Mouse (Mus musculus) testis, adult 2 months (tissue): ENCODE data around the gene Vcan. TPM values are rescaled to one million over a fixed set of nuclear protein-coding genes. Genes with fewer than 3 reads are reported as not detected.
"Not testable (repeated sequence)": the region's sequence is repeated elsewhere in the genome, so short reads cannot be mapped to it uniquely, and the experiment has no call there.

ENCODE experiments used
- H3K27ac ChIP-seq: fragments of 200-500 bp; 2 replicates; pipeline ENCODE4 v1.5.1; 2012; ENCODE audit warnings: low read depth, low read length; ENCODE audit not compliant: control insufficient read depth, insufficient read depth
- H3K27me3 ChIP-seq: fragments of 200-500 bp; 2 replicates; pipeline ENCODE4 v1.6.1; 2012; ENCODE audit warnings: mild to moderate bottlenecking, low read length, moderate library complexity; ENCODE audit not compliant: control insufficient read depth, insufficient read depth
- H3K36me3 ChIP-seq: fragments of 200-500 bp; 2 replicates; pipeline ENCODE4 v1.6.1; 2012; ENCODE audit warnings: mild to moderate bottlenecking, low read length; ENCODE audit not compliant: control insufficient read depth, insufficient read depth
- H3K4me1 ChIP-seq: fragments of 200-500 bp; 2 replicates; pipeline ENCODE4 v1.6.1; 2012; ENCODE audit warnings: low read length; ENCODE audit not compliant: control insufficient read depth, insufficient read depth
- H3K4me3 ChIP-seq: fragments of 200-500 bp; 2 replicates; pipeline ENCODE4 v1.5.1; 2012; ENCODE audit warnings: low read depth, mild to moderate bottlenecking, low read length, moderate library complexity, mixed read lengths; ENCODE audit not compliant: control insufficient read depth
- CTCF ChIP-seq: fragments of 200-500 bp; IDR thresholded peaks from 2 replicates; pipeline ENCODE4 v1.5.1; 2012; ENCODE audit warnings: low read depth, mild to moderate bottlenecking, inconsistent platforms, low read length, moderate library complexity; ENCODE audit not compliant: control insufficient read depth, insufficient read depth, insufficient replicate concordance
- POLR2A ChIP-seq: fragments of 200-500 bp; IDR thresholded peaks from 2 replicates; pipeline ENCODE4 v1.6.1; 2012; ENCODE audit warnings: low read depth, mild to moderate bottlenecking, inconsistent platforms, low read length, moderate library complexity; ENCODE audit not compliant: control insufficient read depth
- polyA plus RNA-seq: library from polyadenylated mRNA; depleted of rRNA; stranded (reverse); fragments of >200 nt; gene quantifications from 2 replicates; pipeline ENCODE4 v1.2.3, GENCODE M21; 2012

Gene Vcan
- polyA plus RNA-seq, 1 experiment = 0.16 TPM

- H3K36me3 ChIP-seq = no peaks in the 10 kb centered on the region
- H3K27ac ChIP-seq = no peak overlapping the region
- H3K4me1 ChIP-seq = no peaks in the 10 kb centered on the region
- no peaks in the 10 kb centered on the region for H3K27me3 ChIP-seq
- no peak for TF ChIP-seq CTCF
- TF ChIP-seq POLR2A = no peak
- H3K4me3 ChIP-seq = no peak overlapping the region
Observed at GRCm38 (mm10) chr13:89766551-89766950, 24.2 kb upstream of the Vcan start.

DNA sequence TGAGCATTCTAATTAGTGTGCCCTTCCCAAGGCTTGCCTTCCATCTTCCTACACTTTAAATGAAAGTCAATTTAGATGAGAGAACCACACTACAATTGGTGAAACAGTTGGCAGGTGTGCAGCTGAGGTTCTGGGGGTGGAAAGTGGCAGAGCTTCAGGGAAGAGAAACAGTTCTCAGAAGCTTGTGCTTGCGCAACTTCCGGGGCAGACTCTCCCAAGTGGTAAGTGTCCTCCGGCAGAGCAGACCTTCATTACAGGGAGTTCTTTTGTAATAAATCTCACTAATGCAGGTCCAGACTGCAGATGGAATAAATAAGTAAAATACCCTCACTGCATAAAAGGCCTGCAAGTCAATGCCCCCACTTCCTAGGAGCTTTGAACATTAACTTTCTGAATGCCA is 23.7 kb upstream of the Vcan start:
- no peaks in the 10 kb centered on the region for H3K4me1 ChIP-seq
- no peak overlapping the region for H3K27ac ChIP-seq
- no peaks in the 10 kb centered on the region for H3K36me3 ChIP-seq
- TF ChIP-seq POLR2A (no peak), CTCF (no peak)
- H3K27me3 ChIP-seq = no peaks in the 10 kb centered on the region
- H3K4me3 ChIP-seq = no peak overlapping the region

GRCm38 (mm10) chr13:89762339-89762738 is 20.0 kb upstream of the Vcan start:
- H3K4me3 ChIP-seq = no peak overlapping the region
- H3K27me3 ChIP-seq = no peaks in the 10 kb centered on the region
- no peaks in the 10 kb centered on the region for H3K36me3 ChIP-seq
- TF ChIP-seq POLR2A (no peak), CTCF (no peak)
- H3K27ac ChIP-seq = no peak overlapping the region
- no peaks in the 10 kb centered on the region for H3K4me1 ChIP-seq

DNA sequence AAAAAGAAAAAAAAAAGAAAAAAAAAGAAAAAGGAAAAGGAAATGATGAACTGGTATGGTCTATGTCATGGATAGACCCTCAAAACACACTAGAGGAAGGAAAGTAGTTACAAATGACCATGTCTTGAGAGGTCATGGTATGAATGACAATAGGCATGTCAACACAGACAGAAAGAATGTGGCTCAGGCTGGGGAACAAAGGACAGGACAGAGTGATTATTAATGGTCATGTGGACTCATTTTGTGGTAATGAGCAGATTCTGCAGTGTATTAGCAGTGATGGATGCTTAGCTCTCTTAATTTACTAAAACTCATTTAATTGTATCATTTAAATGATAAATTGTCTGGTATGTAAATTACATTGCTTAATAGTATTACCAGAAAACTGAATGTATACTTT is 14.0 kb upstream of the Vcan start:
- Histone ChIP-seq H3K4me1 (no peaks in the 10 kb centered on the region), H3K36me3 (no peaks in the 10 kb centered on the region), H3K4me3 (no peak overlapping the region), H3K27ac (no peak overlapping the region), H3K27me3 (no peaks in the 10 kb centered on the region)
- no peak for TF ChIP-seq CTCF
- TF ChIP-seq POLR2A = no peak

GRCm38 (mm10) chr13:89750562-89750961 is 8.3 kb upstream of the Vcan start:
- not testable (repeated sequence) for H3K27me3 ChIP-seq, H3K27ac ChIP-seq, H3K4me3 ChIP-seq, H3K4me1 ChIP-seq, H3K36me3 ChIP-seq

DNA sequence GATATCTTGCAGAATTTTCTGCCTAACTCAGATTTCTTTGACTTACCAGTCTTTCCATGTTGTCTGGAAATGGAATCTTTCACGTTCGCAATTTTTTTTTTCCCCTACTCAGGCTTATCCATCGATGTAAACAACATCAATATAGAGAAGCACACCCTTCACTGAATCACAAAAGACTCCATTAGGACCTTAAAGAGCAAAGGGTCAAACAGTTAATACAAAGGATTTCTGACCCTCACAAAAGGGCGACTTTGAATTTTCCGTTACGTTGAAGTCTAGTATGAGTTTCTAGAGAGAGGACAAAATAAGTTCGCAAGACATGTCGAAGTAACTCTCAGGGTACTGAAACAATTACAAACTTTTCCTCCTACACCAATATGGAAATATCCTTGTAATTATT is 892 bp upstream of the Vcan start:
- peaks cover 11% of the 10 kb centered on the region for H3K4me1 ChIP-seq
- no peak overlapping the region for H3K27ac ChIP-seq
- no peak overlapping the region for H3K4me3 ChIP-seq
- H3K27me3 ChIP-seq = no peaks in the 10 kb centered on the region
- TF ChIP-seq POLR2A = no peak
- TF ChIP-seq CTCF = no peak
- H3K36me3 ChIP-seq = no peaks in the 10 kb centered on the region

GRCm38 (mm10) chr13:89742686-89743200 is 434 bp upstream of the Vcan start:
- Histone ChIP-seq H3K4me3 (no peak overlapping the region), H3K36me3 (no peaks in the 10 kb centered on the region), H3K4me1 (peaks cover 11% of the 10 kb centered on the region), H3K27ac (no peak overlapping the region), H3K27me3 (no peaks in the 10 kb centered on the region)
- TF ChIP-seq POLR2A = no peak

DNA sequence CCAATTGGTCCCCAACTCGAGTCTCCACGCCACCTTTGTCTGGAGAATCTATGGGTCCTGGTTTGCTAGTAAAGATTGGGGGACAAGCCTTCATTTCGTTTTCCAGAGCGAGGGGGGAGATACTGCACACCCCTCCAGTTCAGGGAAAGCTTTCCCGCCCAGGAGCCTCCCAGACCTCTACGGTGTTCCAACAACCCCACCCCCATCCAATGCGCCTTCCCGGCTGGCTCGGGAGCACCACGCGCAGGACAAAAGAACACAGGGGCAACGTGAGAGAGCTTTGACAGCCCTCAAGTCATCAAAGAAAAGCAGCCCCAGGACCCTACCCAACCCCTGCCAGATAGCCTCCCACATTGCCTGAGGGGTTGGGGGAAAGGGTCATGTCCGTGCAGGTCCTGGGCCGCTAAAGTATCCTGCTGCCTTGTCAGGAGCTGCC is 1.2 kb downstream of the Vcan start:
- Histone ChIP-seq H3K36me3 (no peaks in the 10 kb centered on the region), H3K27ac (no peak overlapping the region), H3K4me3 (peak overlapping the region; percentile 32), H3K27me3 (no peaks in the 10 kb centered on the region), H3K4me1 (peaks cover 11% of the 10 kb centered on the region)
- TF ChIP-seq POLR2A (no peak), CTCF (no peak)
